In the genomic region with DNA sequence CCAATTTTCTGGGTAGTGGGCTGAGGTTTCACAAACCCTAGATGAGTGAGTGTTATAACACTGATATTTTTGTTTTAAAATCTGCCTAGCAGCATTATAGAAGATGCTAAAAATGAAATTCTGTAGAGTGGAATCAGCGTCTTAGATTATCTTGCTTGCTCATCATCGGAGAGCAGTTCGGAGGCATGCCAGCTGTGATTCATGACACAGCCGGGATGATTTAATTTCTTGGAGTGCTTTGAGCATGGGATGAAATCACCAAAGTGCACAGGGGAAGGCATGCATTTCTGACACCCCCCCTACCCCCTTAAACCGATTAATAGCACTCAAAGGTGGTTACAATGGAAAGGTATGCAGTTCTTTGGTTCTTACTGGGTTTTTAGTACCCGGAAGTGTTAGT, we compare ENCODE assay signal across 8 mouse cellular contexts. TPM values are rescaled to one million over a fixed set of nuclear protein-coding genes. Genes with fewer than 3 reads are reported as not detected.
DNase-seq lines count a peak whose midpoint lies in the region; ATAC-seq lines count a peak whose summit lies in the region.

No protein-coding gene starts in this region.

- no peaks in the 10 kb centered on the region for H3K36me3 ChIP-seq in neural tube, embryonic 11.5 days (ENCODE audit: control insufficient read depth, insufficient read depth, low read length)
- no peaks in the 10 kb centered on the region for H3K36me3 ChIP-seq in embryonic facial prominence, embryonic 14.5 days (ENCODE audit: control insufficient read depth, insufficient read depth, low read length)
- H3K36me3 ChIP-seq in hindbrain, embryonic 14.5 days (replicated peaks; ENCODE audit: control insufficient read depth, insufficient read depth), result no peaks in the 10 kb centered on the region
- no peaks in the 10 kb centered on the region for H3K36me3 ChIP-seq in midbrain, embryonic 14.5 days (ENCODE audit: control insufficient read depth, insufficient read depth, low read length)
- no peaks in the 10 kb centered on the region for H3K36me3 ChIP-seq in liver, embryonic 12.5 days

- peak overlapping the region; percentile 51 for H3K4me3 ChIP-seq in neural tube, embryonic 11.5 days (ENCODE audit: low read depth, low read length)
- peak overlapping the region; percentile 74 for H3K4me3 ChIP-seq in embryonic facial prominence, embryonic 14.5 days (ENCODE audit: low read depth, low read length)
- H3K4me3 ChIP-seq in hindbrain, embryonic 14.5 days (replicated peaks; ENCODE audit: low read length), result peak overlapping the region; percentile 92
- peak overlapping the region; percentile 82 for H3K4me3 ChIP-seq in midbrain, embryonic 14.5 days (replicated peaks; ENCODE audit: low read depth, low read length)
- H3K4me3 ChIP-seq in liver, embryonic 12.5 days, result no peak overlapping the region

- H3K9ac ChIP-seq in neural tube, embryonic 11.5 days (ENCODE audit: low read length), result peak overlapping the region; percentile 18; the same call in 1 of the 2 replicates
- H3K9ac ChIP-seq in embryonic facial prominence, embryonic 14.5 days (ENCODE audit: low read depth, low read length), result no peak overlapping the region
- peak overlapping the region; percentile 98 for H3K9ac ChIP-seq in hindbrain, embryonic 14.5 days
- H3K9ac ChIP-seq in midbrain, embryonic 14.5 days (replicated peaks; ENCODE audit: low read length), result peak overlapping the region; percentile 95
- no peak overlapping the region for H3K9ac ChIP-seq in liver, embryonic 12.5 days

- no peaks in the 10 kb centered on the region for H3K9me3 ChIP-seq in neural tube, embryonic 11.5 days (ENCODE audit: control insufficient read depth, low read length)
- no peaks in the 10 kb centered on the region for H3K9me3 ChIP-seq in embryonic facial prominence, embryonic 14.5 days (ENCODE audit: control insufficient read depth, low read length)
- no peaks in the 10 kb centered on the region for H3K9me3 ChIP-seq in hindbrain, embryonic 14.5 days (ENCODE audit: control insufficient read depth, low read length)
- H3K9me3 ChIP-seq in midbrain, embryonic 14.5 days (ENCODE audit: control insufficient read depth, low read length), result no peaks in the 10 kb centered on the region
- no peaks in the 10 kb centered on the region for H3K9me3 ChIP-seq in liver, embryonic 12.5 days (replicated peaks)

- peak overlapping the region; percentile 50 for H3K4me2 ChIP-seq in neural tube, embryonic 11.5 days (ENCODE audit: low read depth)
- peak overlapping the region; percentile 85 for H3K4me2 ChIP-seq in embryonic facial prominence, embryonic 14.5 days (ENCODE audit: low read depth, low read length)
- H3K4me2 ChIP-seq in hindbrain, embryonic 14.5 days (replicated peaks), result peak overlapping the region; percentile 62
- peak overlapping the region; percentile 68 for H3K4me2 ChIP-seq in midbrain, embryonic 14.5 days (ENCODE audit: low read length)
- no peak overlapping the region for H3K4me2 ChIP-seq in liver, embryonic 12.5 days

- H3K27me3 ChIP-seq in neural tube, embryonic 11.5 days (ENCODE audit: control insufficient read depth, insufficient read depth, low read length), result no peaks in the 10 kb centered on the region
- no peaks in the 10 kb centered on the region; the same call in 1 of the 2 replicates for H3K27me3 ChIP-seq in embryonic facial prominence, embryonic 14.5 days (replicated peaks; ENCODE audit: control insufficient read depth, insufficient read depth, low read length)
- H3K27me3 ChIP-seq in hindbrain, embryonic 14.5 days (ENCODE audit: control insufficient read depth, insufficient read depth, low read length), result no peaks in the 10 kb centered on the region
- no peaks in the 10 kb centered on the region for H3K27me3 ChIP-seq in midbrain, embryonic 14.5 days (ENCODE audit: control insufficient read depth, insufficient read depth, low read length)
- peaks cover 56% of the 10 kb centered on the region for H3K27me3 ChIP-seq in liver, embryonic 12.5 days (replicated peaks)

- no peak overlapping the region for H3K27ac ChIP-seq in neural tube, embryonic 11.5 days (ENCODE audit: low read depth, low read length)
- H3K27ac ChIP-seq in embryonic facial prominence, embryonic 14.5 days (replicated peaks; ENCODE audit: low read depth, low read length), result no peak overlapping the region
- H3K27ac ChIP-seq in hindbrain, embryonic 14.5 days, result peak overlapping the region; percentile 99
- H3K27ac ChIP-seq in midbrain, embryonic 14.5 days (replicated peaks; ENCODE audit: low read depth, low read length), result peak overlapping the region; percentile 98
- no peak overlapping the region for H3K27ac ChIP-seq in liver, embryonic 12.5 days

- ATAC-seq in neural tube, embryonic 11.5 days (ENCODE audit: insufficient read depth, low FRiP score, low TSS enrichment), result no peak
- ATAC-seq in embryonic facial prominence, embryonic 14.5 days (ENCODE audit: low read depth), result no peak
- ATAC-seq in hindbrain, embryonic 14.5 days (ENCODE audit: low FRiP score), result no peak
- no peak for ATAC-seq in midbrain, embryonic 14.5 days (ENCODE audit: low FRiP score, low TSS enrichment)
- ATAC-seq in megakaryocyte, adult 5-6 weeks (ENCODE audit: poor library complexity, severe bottlenecking), result no peak
- ATAC-seq in liver, embryonic 12.5 days, result no peak

- no peak for DNase-seq in neural tube, embryonic 11.5 days (ENCODE audit: low spot score)
- no peak for DNase-seq in neural tube, embryonic 10.5 days (ENCODE audit: extremely low spot score, low spot score)
- peak; percentile 27 for DNase-seq in embryonic facial prominence, embryonic 14.5 days (ENCODE audit: low spot score)
- no peak for DNase-seq in hindbrain, embryonic 14.5 days (ENCODE audit: low spot score)
- peak; percentile 52 for DNase-seq in midbrain, embryonic 14.5 days
- no peak for DNase-seq in ovary, postnatal 14 days (ENCODE audit: low spot score)

- 54% methylated on average over 6 of the region's 6 CpGs for WGBS in neural tube, embryonic 11.5 days
- 34% methylated on average over 6 of the region's 6 CpGs for WGBS in embryonic facial prominence, embryonic 14.5 days
- 28% methylated on average over 6 of the region's 6 CpGs for WGBS in hindbrain, embryonic 14.5 days
- 26% methylated on average over 6 of the region's 6 CpGs for WGBS in midbrain, embryonic 14.5 days
- WGBS in liver, embryonic 12.5 days (ENCODE audit: insufficient replicate concordance), result 63% methylated on average over 6 of the region's 6 CpGs

- H3K4me1 ChIP-seq in neural tube, embryonic 11.5 days (ENCODE audit: control insufficient read depth, insufficient read depth, low read length), result no peaks in the 10 kb centered on the region
- H3K4me1 ChIP-seq in embryonic facial prominence, embryonic 14.5 days (ENCODE audit: control insufficient read depth, insufficient read depth, low read length), result no peaks in the 10 kb centered on the region
- H3K4me1 ChIP-seq in hindbrain, embryonic 14.5 days (replicated peaks; ENCODE audit: control insufficient read depth, insufficient read depth, low read length), result peaks cover 23% of the 10 kb centered on the region
- peaks cover 24% of the 10 kb centered on the region for H3K4me1 ChIP-seq in midbrain, embryonic 14.5 days (ENCODE audit: control insufficient read depth, insufficient read depth, low read length)
- H3K4me1 ChIP-seq in liver, embryonic 12.5 days, result 0 out of 2 replicates have a peak, but pooled peaks cover 5% of the 10 kb centered on the region

RNA-seq across cellular contexts. Expression of a gene that starts 1.6 kb away (rescaled TPM):
- polyA plus RNA-seq in neural tube, embryonic 11.5 days (2014; fragmentation: Nextera tagmentation; extraction: Ambion mirVana), result 64.0 and 73.0 TPM in 2 replicates
- polyA plus RNA-seq in embryonic facial prominence, embryonic 14.5 days (2014; fragmentation: Nextera tagmentation; extraction: Ambion mirVana), result 21.0 TPM in 2 replicates
- polyA plus RNA-seq in hindbrain, embryonic 14.5 days (2014; fragmentation: Nextera tagmentation; extraction: Ambion mirVana), result 85.7 and 98.4 TPM in 2 replicates
- 73.5 and 91.0 TPM in 2 replicates for polyA plus RNA-seq in midbrain, embryonic 14.5 days (2014; fragmentation: Nextera tagmentation; extraction: Ambion mirVana)
- 0.11 and 0.14 TPM in 2 replicates for total RNA-seq in megakaryocyte, adult 5-6 weeks (2015)
- not detected in 2 replicates for total RNA-seq in megakaryocyte, adult 5-6 weeks (2017)
- 0.53 and 0.57 TPM in 2 replicates for polyA plus RNA-seq in liver, embryonic 12.5 days (2016; fragmentation: Nextera tagmentation; extraction: Ambion mirVana)

Comparison
In these comparisons a context has a peak if more than half of its experiments do, and no peak if none do; other contexts are left out.
1. DNase-seq: peak in embryonic facial prominence, embryonic 14.5 days (single experiment) and midbrain, embryonic 14.5 days (single experiment); none in neural tube, embryonic 11.5 days (single experiment), neural tube, embryonic 10.5 days (single experiment), hindbrain, embryonic 14.5 days (single experiment) and ovary, postnatal 14 days (single experiment).
2. H3K27ac ChIP-seq: peak in hindbrain, embryonic 14.5 days (single experiment) and midbrain, embryonic 14.5 days (single experiment); none in neural tube, embryonic 11.5 days (single experiment), embryonic facial prominence, embryonic 14.5 days (single experiment) and liver, embryonic 12.5 days (single experiment).
3. H3K9ac ChIP-seq: peak in neural tube, embryonic 11.5 days (single experiment), hindbrain, embryonic 14.5 days (single experiment) and midbrain, embryonic 14.5 days (single experiment); none in embryonic facial prominence, embryonic 14.5 days (single experiment) and liver, embryonic 12.5 days (single experiment).
4. RNA of a gene that starts 1.6 kb away (polyA plus RNA-seq): 73.5 to 91.0 TPM in midbrain, embryonic 14.5 days, 85.7 to 98.4 TPM in hindbrain, embryonic 14.5 days, 64.0 to 73.0 TPM in neural tube, embryonic 11.5 days and 21.0 TPM in embryonic facial prominence, embryonic 14.5 days; 0.53 to 0.57 TPM in liver, embryonic 12.5 days; every median in the first group is over 10 times any median in the second.